Mouse (Mus musculus) spleen, adult 2 months (tissue): ENCODE results near the gene Atp10a.

Source experiments
- CTCF ChIP-seq: fragments of 200-500 bp; IDR thresholded peaks from 2 replicates; pipeline ENCODE4 v1.5.1; 2011; ENCODE audit warnings: mild to moderate bottlenecking, inconsistent platforms; ENCODE audit not compliant: insufficient read depth, insufficient read length, insufficient replicate concordance; ENCODE audit errors: extremely low read depth
- POLR2A ChIP-seq: fragments of 200-500 bp; IDR thresholded peaks from 2 replicates; pipeline ENCODE4 v1.6.1; 2011; ENCODE audit warnings: low read depth, low read length, inconsistent platforms

GRCm38 (mm10) chr7:58655866-58656265 is at the start of gene Atp10a:
- TF ChIP-seq CTCF: no peak
- no peak for TF ChIP-seq POLR2A
